Mouse (Mus musculus): Measurements from ENCODE around the gene Cenpp.
A peak's percentile ranks its signal among the peaks of the same experiment; 100 is the strongest.

Cenpp gene

GRCm38 (mm10) chr13:49652481-49653179, at the start of gene Cenpp, which contains the start of gene Nol8:
TSS of gene Cenpp (minus strand) at chr13:49652785.
TSS of gene Nol8 (plus strand) at chr13:49653078.
- DNase-seq (ENCODE audit: low spot score in 2 of 2) = peak; percentile 99 to 100

GRCm38 (mm10) chr13:49691056-49691455, 38.5 kb upstream of the Cenpp start:
- no peak for DNase-seq (ENCODE audit: low spot score in 2 of 2)

GRCm38 (mm10) chr13:49684266-49684665, 31.7 kb upstream of the Cenpp start:
- DNase-seq (ENCODE audit: low spot score in 2 of 2) = no peak

- DNase-seq (ENCODE audit: low spot score in 2 of 2) = peak in 1 of 2 experiments; percentile 34
Observed at GRCm38 (mm10) chr13:49682233-49682846, 29.8 kb upstream of the Cenpp start.

GRCm38 (mm10) chr13:49681351-49682232, 29.0 kb upstream of the Cenpp start, which contains the start of gene Iars:
TSS of gene Iars (plus strand) at chr13:49682100.
- DNase-seq (ENCODE audit: low spot score in 2 of 2) = peak; percentile 99 to 100

GRCm38 (mm10) chr13:49677793-49678192, 25.2 kb upstream of the Cenpp start:
- no peak for DNase-seq (ENCODE audit: low spot score in 2 of 2)

- DNase-seq (ENCODE audit: low spot score in 2 of 2) = peak in 1 of 2 experiments; percentile 67
Observed at GRCm38 (mm10) chr13:49653180-49653541, 576 bp upstream of the Cenpp start.

GRCm38 (mm10) chr13:49651781-49652351, 719 bp downstream of the Cenpp start:
- DNase-seq (ENCODE audit: low spot score in 2 of 2) = no peak

GRCm38 (mm10) chr13:49651136-49651535, 1.4 kb downstream of the Cenpp start:
- no peak for DNase-seq (ENCODE audit: low spot score in 2 of 2)

- DNase-seq (ENCODE audit: low spot score in 2 of 2) = no peak
Observed at GRCm38 (mm10) chr13:49646019-49646418, 6.6 kb downstream of the Cenpp start.

GRCm38 (mm10) chr13:49644731-49645529, 7.7 kb downstream of the Cenpp start:
- DNase-seq (ENCODE audit: low spot score in 2 of 2) = no peak

GRCm38 (mm10) chr13:49643669-49644362, 8.8 kb downstream of the Cenpp start:
- DNase-seq (ENCODE audit: low spot score in 2 of 2) = no peak

GRCm38 (mm10) chr13:49642650-49643049, 9.9 kb downstream of the Cenpp start:
- DNase-seq (ENCODE audit: low spot score in 2 of 2) = no peak

GRCm38 (mm10) chr13:49639965-49640364, 12.6 kb downstream of the Cenpp start:
- no peak for DNase-seq (ENCODE audit: low spot score in 2 of 2)

- no peak for DNase-seq (ENCODE audit: low spot score in 2 of 2)
Observed at GRCm38 (mm10) chr13:49629076-49629475, 23.5 kb downstream of the Cenpp start.

- DNase-seq (ENCODE audit: low spot score in 2 of 2) = no peak
Observed at GRCm38 (mm10) chr13:49628167-49628566, 24.4 kb downstream of the Cenpp start.

GRCm38 (mm10) chr13:49623216-49623615, 29.4 kb downstream of the Cenpp start:
- DNase-seq (ENCODE audit: low spot score in 2 of 2) = no peak

- no peak for DNase-seq (ENCODE audit: low spot score in 2 of 2)
Observed at GRCm38 (mm10) chr13:49618365-49618764, 34.2 kb downstream of the Cenpp start.

GRCm38 (mm10) chr13:49617021-49617420, 35.6 kb downstream of the Cenpp start:
- DNase-seq (ENCODE audit: low spot score in 2 of 2) = no peak

GRCm38 (mm10) chr13:49608589-49609322, 43.8 kb downstream of the Cenpp start:
- DNase-seq (ENCODE audit: low spot score in 2 of 2) = no peak
